Mouse (Mus musculus): Measurements from ENCODE around the gene Zfp933. TPM values are rescaled to one million over a fixed set of nuclear protein-coding genes. Genes with fewer than 3 reads are reported as not detected.
"Not testable (repeated sequence)": the region's sequence is repeated elsewhere in the genome, so short reads cannot be mapped to it uniquely, and the experiment has no call there.

The Zfp933 gene
- polyA plus RNA-seq, 2 experiments: 5.0 to 7.2 TPM

- peaks cover 15% of the 10 kb centered on the region for H3K9me3 ChIP-seq (ENCODE audit: control insufficient read depth, low read length)
- not testable (repeated sequence) for H3K27ac ChIP-seq (replicated peaks; ENCODE audit: low read depth, low read length); DNase-seq (ENCODE audit: low spot score); H3K4me1 ChIP-seq (ENCODE audit: control insufficient read depth, insufficient read depth, low read length); H3K4me2 ChIP-seq (replicated peaks; ENCODE audit: low read depth, low read length, severe bottlenecking); H3K27me3 ChIP-seq (ENCODE audit: control insufficient read depth, insufficient read depth, low read length); H3K4me3 ChIP-seq (replicated peaks; ENCODE audit: low read length); ATAC-seq (ENCODE audit: low FRiP score, low read depth); H3K36me3 ChIP-seq (ENCODE audit: control insufficient read depth, insufficient read depth, low read length); H3K9ac ChIP-seq (ENCODE audit: low read depth, low read length, severe bottlenecking)
- 65% methylated on average over 2 of the region's 2 CpGs for WGBS
Observed at GRCm38 (mm10) chr4:147793390-147793916, 54.7 kb downstream of the Zfp933 start.

GRCm38 (mm10) chr4:147791729-147792128 lies 56.4 kb downstream of the Zfp933 start:
- DNase-seq (ENCODE audit: low spot score); H3K27ac ChIP-seq (replicated peaks; ENCODE audit: low read depth, low read length); H3K27me3 ChIP-seq (ENCODE audit: control insufficient read depth, insufficient read depth, low read length); ATAC-seq (ENCODE audit: low FRiP score, low read depth); H3K36me3 ChIP-seq (ENCODE audit: control insufficient read depth, insufficient read depth, low read length); H3K4me2 ChIP-seq (replicated peaks; ENCODE audit: low read depth, low read length, severe bottlenecking); H3K4me1 ChIP-seq (ENCODE audit: control insufficient read depth, insufficient read depth, low read length); H3K4me3 ChIP-seq (replicated peaks; ENCODE audit: low read length); H3K9ac ChIP-seq (ENCODE audit: low read depth, low read length, severe bottlenecking): not testable (repeated sequence)
- peaks cover 18% of the 10 kb centered on the region for H3K9me3 ChIP-seq (ENCODE audit: control insufficient read depth, low read length)

Other genes with a start within 250 kb of the Zfp933 start
- 1.2 and 1.7 TPM in 2 replicates for gene Zfp979, start 205.9 kb downstream of the Zfp933 start, polyA plus RNA-seq (2012; rRNA removed)
- gene Zfp979, start 205.9 kb downstream of the Zfp933 start, polyA plus RNA-seq (2014; fragmentation: Nextera tagmentation; extraction: Ambion mirVana): 2.2 and 2.3 TPM in 2 replicates
- gene Zfp534, start 145.8 kb downstream of the Zfp933 start, polyA plus RNA-seq (2012; rRNA removed): not detected in 2 replicates
- not detected in 2 replicates for gene Zfp534, start 145.8 kb downstream of the Zfp933 start, polyA plus RNA-seq (2014; fragmentation: Nextera tagmentation; extraction: Ambion mirVana)
- 2.8 and 5.1 TPM in 2 replicates for gene Zfp984, start 38.6 kb downstream of the Zfp933 start, polyA plus RNA-seq (2012; rRNA removed)
- gene Zfp984, start 38.6 kb downstream of the Zfp933 start, polyA plus RNA-seq (2014; fragmentation: Nextera tagmentation; extraction: Ambion mirVana): 8.9 and 9.2 TPM in 2 replicates
- 94.4 and 98.1 TPM in 2 replicates for gene Miip, start 20.4 kb upstream of the Zfp933 start, polyA plus RNA-seq (2012; rRNA removed)
- 22.4 and 29.1 TPM in 2 replicates for gene Miip, start 20.4 kb upstream of the Zfp933 start, polyA plus RNA-seq (2014; fragmentation: Nextera tagmentation; extraction: Ambion mirVana)
- gene Fv1, start 20.6 kb upstream of the Zfp933 start, polyA plus RNA-seq (2012; rRNA removed): 5.8 and 8.4 TPM in 2 replicates
- 6.5 and 10.8 TPM in 2 replicates for gene Fv1, start 20.6 kb upstream of the Zfp933 start, polyA plus RNA-seq (2014; fragmentation: Nextera tagmentation; extraction: Ambion mirVana)
- gene Mfn2, start 56.3 kb upstream of the Zfp933 start, polyA plus RNA-seq (2012; rRNA removed): 29.6 and 33.4 TPM in 2 replicates
- gene Mfn2, start 56.3 kb upstream of the Zfp933 start, polyA plus RNA-seq (2014; fragmentation: Nextera tagmentation; extraction: Ambion mirVana): 29.8 and 30.2 TPM in 2 replicates
- 104 and 129 TPM in 2 replicates for gene Plod1, start 88.4 kb upstream of the Zfp933 start, polyA plus RNA-seq (2012; rRNA removed)
- gene Plod1, start 88.4 kb upstream of the Zfp933 start, polyA plus RNA-seq (2014; fragmentation: Nextera tagmentation; extraction: Ambion mirVana): 93.0 and 103 TPM in 2 replicates
- gene 2510039O18Rik, start 92.5 kb upstream of the Zfp933 start, polyA plus RNA-seq (2012; rRNA removed): 63.2 and 88.2 TPM in 2 replicates
- gene 2510039O18Rik, start 92.5 kb upstream of the Zfp933 start, polyA plus RNA-seq (2014; fragmentation: Nextera tagmentation; extraction: Ambion mirVana): 25.9 and 29.9 TPM in 2 replicates
- gene Nppb, start 137.4 kb upstream of the Zfp933 start, polyA plus RNA-seq (2012; rRNA removed): 0.11 TPM in 1 of 2 replicates, not detected in the other
- gene Nppb, start 137.4 kb upstream of the Zfp933 start, polyA plus RNA-seq (2014; fragmentation: Nextera tagmentation; extraction: Ambion mirVana): 0.44 TPM in 1 of 2 replicates, not detected in the other
- 0.33 TPM in 1 of 2 replicates, not detected in the other for gene Nppa, start 152.4 kb upstream of the Zfp933 start, polyA plus RNA-seq (2012; rRNA removed)
- gene Nppa, start 152.4 kb upstream of the Zfp933 start, polyA plus RNA-seq (2014; fragmentation: Nextera tagmentation; extraction: Ambion mirVana): 0.87 and 1.0 TPM in 2 replicates
- gene Clcn6, start 190.5 kb upstream of the Zfp933 start, polyA plus RNA-seq (2012; rRNA removed): 22.5 and 28.1 TPM in 2 replicates
- gene Clcn6, start 190.5 kb upstream of the Zfp933 start, polyA plus RNA-seq (2014; fragmentation: Nextera tagmentation; extraction: Ambion mirVana): 5.2 and 6.9 TPM in 2 replicates
- 37.4 and 44.8 TPM in 2 replicates for gene Mthfr, start 190.7 kb upstream of the Zfp933 start, polyA plus RNA-seq (2012; rRNA removed)
- 18.9 and 21.0 TPM in 2 replicates for gene Mthfr, start 190.7 kb upstream of the Zfp933 start, polyA plus RNA-seq (2014; fragmentation: Nextera tagmentation; extraction: Ambion mirVana)
- gene Agtrap, start 239.7 kb upstream of the Zfp933 start, polyA plus RNA-seq (2012; rRNA removed): 11.0 and 14.6 TPM in 2 replicates
- gene Agtrap, start 239.7 kb upstream of the Zfp933 start, polyA plus RNA-seq (2014; fragmentation: Nextera tagmentation; extraction: Ambion mirVana): 17.6 and 20.1 TPM in 2 replicates